Comparison of ENCODE assay signal across 12 mouse cellular contexts in genomic region chr11:68430662-68431061, GRCm38 (mm10). TPM values are rescaled to one million over a fixed set of nuclear protein-coding genes. Genes with fewer than 3 reads are reported as not detected.
DNase-seq lines count a peak whose midpoint lies in the region; ATAC-seq and TF ChIP-seq lines count a peak whose summit lies in the region.
"Had no signal": no experiment of that assay in that cellular context is flagged by ENCODE, and none has a peak within 500 bp of the region (broad histone marks: within the 10 kb centered on the region; RNA-seq: fewer than 3 reads in every experiment).

No protein-coding gene starts in this region.

- no peak for DNase-seq in lung, embryonic 14.5 days
- DNase-seq in lung, postnatal 14 days = no peak
- peak; percentile 71 for DNase-seq in thymus, postnatal 25 days
- DNase-seq in left cerebral cortex, adult 9 months (ENCODE audit: low spot score in 2 of 2) = no peak
- no peak for DNase-seq in heart, adult 8-10 months (ENCODE audit: low spot score)
- DNase-seq: forebrain, postnatal 0 days; gastrocnemius, postnatal 36 days; kidney, postnatal 14 days had no signal

- H3K4me3 ChIP-seq in lung, embryonic 14.5 days (ENCODE audit: low read depth, low read length) = no peak overlapping the region
- H3K4me3 ChIP-seq in bone marrow macrophage, adult 2 months (ENCODE audit: insufficient read depth, low read length) = peak overlapping the region; percentile 72
- H3K4me3 ChIP-seq: midbrain, embryonic 15.5 days; neural tube, embryonic 15.5 days had no signal

- H3K9me3 ChIP-seq in lung, embryonic 14.5 days (ENCODE audit: low read depth, low read length) = no peaks in the 10 kb centered on the region
- H3K9me3 ChIP-seq: midbrain, embryonic 15.5 days; neural tube, embryonic 15.5 days had no signal

- 0 out of 2 replicates have a peak, but pooled peaks cover 3% of the 10 kb centered on the region for H3K27me3 ChIP-seq in lung, embryonic 14.5 days (ENCODE audit: insufficient read depth, low read length)

- WGBS in lung, embryonic 14.5 days = 56% methylated on average over 5 of the region's 5 CpGs

- no peak overlapping the region for H3K27ac ChIP-seq in lung, embryonic 14.5 days (ENCODE audit: low read depth)
- peak overlapping the region; percentile 98 for H3K27ac ChIP-seq in bone marrow macrophage, adult 2 months (ENCODE audit: insufficient read depth, low read depth, low read length)
- H3K27ac ChIP-seq: midbrain, embryonic 15.5 days; neural tube, embryonic 15.5 days had no signal

- no peak for TF ChIP-seq POLR2A in bone marrow macrophage, adult 2 months (IDR thresholded peaks at IDR 0.05; ENCODE audit: borderline replicate concordance, low read depth, low read length)

- no peak overlapping the region for H3K9ac ChIP-seq in lung, embryonic 14.5 days
- H3K9ac ChIP-seq: forebrain, postnatal 0 days; midbrain, embryonic 15.5 days; neural tube, embryonic 15.5 days had no signal

- TF ChIP-seq CTCF in lung, embryonic 14.5 days (IDR thresholded peaks at IDR 0.05; ENCODE audit: low read depth) = 0 out of 2 replicates have a peak, but pooled peaks have one; percentile 12
- TF ChIP-seq CTCF in bone marrow macrophage, adult 2 months (IDR thresholded peaks at IDR 0.05; ENCODE audit: low read depth, low read length) = no peak

- no peak for ATAC-seq in lung, embryonic 14.5 days (ENCODE audit: insufficient read depth)
- peak; percentile 26 for ATAC-seq in megakaryocyte, adult 5-6 weeks (ENCODE audit: poor library complexity, severe bottlenecking)
- ATAC-seq: forebrain, postnatal 0 days; midbrain, embryonic 15.5 days had no signal

- no peaks in the 10 kb centered on the region for H3K4me1 ChIP-seq in lung, embryonic 14.5 days (ENCODE audit: insufficient read depth)
- H3K4me1 ChIP-seq in bone marrow macrophage, adult 2 months (ENCODE audit: control insufficient read depth, insufficient read depth, low read length) = peaks cover 37% of the 10 kb centered on the region

- H3K4me2 ChIP-seq in lung, embryonic 14.5 days = no peak overlapping the region
- H3K4me2 ChIP-seq: midbrain, embryonic 15.5 days had no signal

- H3K36me3 ChIP-seq in lung, embryonic 14.5 days (ENCODE audit: insufficient read depth) = no peaks in the 10 kb centered on the region
- H3K36me3 ChIP-seq: midbrain, embryonic 15.5 days; neural tube, embryonic 15.5 days had no signal

RNA-seq across cellular contexts. Expression of gene Pik3r5, which starts 1.3 kb away (rescaled TPM):
- polyA plus RNA-seq in lung, embryonic 14.5 days (2014; fragmentation: Nextera tagmentation; extraction: Ambion mirVana) = 0.30 and 0.43 TPM in 2 replicates
- polyA plus RNA-seq in bone marrow macrophage, adult 2 months (2012; ENCODE audit: insufficient read depth, insufficient read length, missing spikeins) = 120 and 122 TPM in 2 replicates
- total RNA-seq in megakaryocyte, adult 5-6 weeks (2015) = 55.3 and 61.8 TPM in 2 replicates
- total RNA-seq in megakaryocyte, adult 5-6 weeks (2017) = 37.0 and 40.8 TPM in 2 replicates
- total RNA-seq in heart, adult 8-10 months (2022) = 1 to 10 TPM in 1 of 4 experiments, under 1 TPM in 3; 0.31 to 1.6 (median 0.70) TPM

RNA-seq across cellular contexts. Expression of gene Ntn1, which starts 30.0 kb away (rescaled TPM):
- polyA plus RNA-seq in lung, embryonic 14.5 days (2014; fragmentation: Nextera tagmentation; extraction: Ambion mirVana) = 2.5 and 3.2 TPM in 2 replicates
- 0.09 TPM in 1 of 2 replicates, not detected in the other for polyA plus RNA-seq in bone marrow macrophage, adult 2 months (2012; ENCODE audit: insufficient read depth, insufficient read length, missing spikeins)
- total RNA-seq in megakaryocyte, adult 5-6 weeks (2015) = not detected in 2 replicates
- total RNA-seq in megakaryocyte, adult 5-6 weeks (2017) = 0.08 TPM in 1 of 2 replicates, not detected in the other
- 10 to 100 TPM; 62.6 to 88.8 (median 70.8) TPM for total RNA-seq in heart, adult 8-10 months (2022)

Comparison
In these comparisons a context has a peak if more than half of its experiments do, and no peak if none do; other contexts are left out.
1. RNA of gene Pik3r5, which starts 1.3 kb away (total RNA-seq): 37.0 to 61.8 TPM in megakaryocyte, adult 5-6 weeks; 0.31 to 1.6 TPM in heart, adult 8-10 months; every median in the first group is over 10 times any median in the second.
2. RNA of gene Ntn1, which starts 30.0 kb away (total RNA-seq): 62.6 to 88.8 TPM in heart, adult 8-10 months; 0.08 TPM in megakaryocyte, adult 5-6 weeks; every median in the first group is over 10 times any median in the second.